Mouse (Mus musculus) megakaryocyte, adult 5-6 weeks (primary cell): Measurements from ENCODE around the gene Cd72. TPM values are rescaled to one million over a fixed set of nuclear protein-coding genes. Genes with fewer than 3 reads are reported as not detected.
A peak's percentile ranks its signal among the peaks of the same experiment; 100 is the strongest.

Experiments
- ATAC-seq: 2 replicates; pipeline ENCODE4 v1.8.0; 2016; ENCODE audit warnings: mild to moderate bottlenecking, inconsistent platforms; ENCODE audit not compliant: poor library complexity, severe bottlenecking
- total RNA-seq, 2 experiments: library from RNA; stranded (forward) in 1 of 2; stranded (reverse) in 1 of 2; fragments of 153-499, 151-499 nt in 1 of 2; fragments of 221-1000, 200-1000 nt in 1 of 2; gene quantifications; 2 replicates each; pipeline versions ENCODE4 v1.2.3 to v1.2.4; 2015 to 2017

Gene Cd72
- total RNA-seq, 2 experiments from 2014 or later: 2.5 to 3.0 TPM

GRCm38 (mm10) chr4:43428946-43429345 is 25.5 kb downstream of the Cd72 start, which contains the start of gene Fam166b:
Fam166b (minus strand) TSS chr4:43429134.
- ATAC-seq: no peak

- ATAC-seq: no peak
Measured at GRCm38 (mm10) chr4:43428180-43428861, 26.1 kb downstream of the Cd72 start.

DNA sequence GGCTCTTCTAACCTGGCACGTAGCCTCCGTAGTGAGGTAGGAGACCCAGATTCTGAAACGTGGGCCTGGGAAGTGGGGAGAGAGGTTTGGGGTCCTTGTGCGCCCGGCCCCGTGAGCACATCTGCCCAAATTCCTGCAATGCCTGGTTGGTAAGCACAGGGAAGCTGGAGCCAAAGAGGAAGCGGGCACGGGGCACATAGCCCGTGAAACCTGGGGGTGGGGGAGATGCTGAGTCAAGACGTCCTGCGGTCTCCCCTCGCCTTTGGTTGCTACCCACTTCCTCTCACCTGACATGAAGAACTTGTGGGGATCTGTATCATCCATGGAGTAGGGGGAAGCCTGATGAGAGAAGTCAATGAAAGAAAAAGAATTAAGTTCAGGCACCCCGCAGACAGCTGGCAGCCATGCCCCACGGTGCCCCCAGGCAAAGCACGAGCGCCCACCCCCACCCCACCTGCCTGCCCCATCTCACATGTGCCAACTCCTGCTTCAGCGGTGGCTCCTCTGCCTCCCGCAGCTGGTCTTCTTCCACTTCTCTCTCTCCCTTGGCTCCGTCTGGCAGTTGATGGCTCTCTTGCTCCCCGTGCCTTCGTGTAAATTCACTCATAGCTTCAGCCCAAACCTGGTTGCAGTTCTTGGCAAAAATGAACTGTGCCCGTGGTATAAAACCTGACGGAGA is 26.8 kb downstream of the Cd72 start:
- peak; percentile 67 for ATAC-seq

GRCm38 (mm10) chr4:43426487-43426886 is 27.9 kb downstream of the Cd72 start:
- no peak for ATAC-seq

GRCm38 (mm10) chr4:43425648-43426380 is 28.6 kb downstream of the Cd72 start:
- no peak for ATAC-seq

GRCm38 (mm10) chr4:43425197-43425596 is 29.2 kb downstream of the Cd72 start:
- ATAC-seq: no peak

DNA sequence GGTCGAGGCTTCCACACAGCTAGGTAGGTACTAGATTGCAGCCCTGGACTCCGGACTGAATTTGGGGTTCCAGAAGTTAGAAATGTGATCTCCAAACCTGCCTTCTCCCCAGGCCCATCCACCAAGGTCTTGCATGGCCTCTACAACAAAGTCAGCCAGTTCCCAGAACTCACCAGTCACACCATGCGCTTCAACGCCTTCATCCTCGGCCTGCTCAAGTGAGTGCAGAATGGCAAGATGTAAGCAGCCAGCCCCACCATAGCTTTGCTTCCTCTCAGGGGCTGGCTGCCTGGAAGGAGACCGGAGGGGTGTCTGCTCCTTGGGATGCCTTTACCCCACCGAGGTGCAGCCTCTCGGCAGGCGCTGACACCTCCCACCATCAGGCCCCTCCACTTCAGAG is 30.4 kb downstream of the Cd72 start:
- ATAC-seq: no peak

DNA sequence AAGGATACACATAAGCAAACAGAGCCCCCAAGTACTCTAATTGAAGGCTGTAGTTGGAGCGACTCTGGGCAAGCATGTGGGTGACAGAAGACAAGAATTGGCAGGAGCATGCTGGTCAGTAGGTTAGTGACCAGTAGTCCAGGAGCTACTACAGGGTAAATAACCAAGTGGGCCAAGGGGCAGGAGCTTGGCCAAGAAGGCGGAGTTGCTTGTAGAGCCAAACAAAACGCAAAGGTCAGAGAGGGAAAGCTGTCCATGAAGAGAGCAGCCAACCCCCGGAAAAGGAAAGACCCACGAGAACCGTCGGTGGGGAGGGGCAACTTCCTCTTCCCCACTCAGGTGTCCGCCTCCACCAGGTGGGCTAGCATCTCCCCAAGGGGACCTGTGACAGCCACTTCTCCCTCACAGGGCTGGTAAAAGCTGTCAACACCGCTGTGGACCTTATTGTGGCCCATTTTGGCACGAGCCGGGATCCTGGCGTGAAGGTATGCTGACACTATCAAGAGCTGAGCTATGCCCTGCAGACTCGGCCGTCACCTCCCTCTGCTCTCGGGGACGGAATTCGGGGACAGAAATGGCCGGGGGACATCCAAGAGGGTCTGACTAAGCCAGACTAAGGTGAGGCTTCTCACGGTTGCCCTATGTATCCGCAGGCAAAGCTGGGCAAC is 31.0 kb downstream of the Cd72 start:
- no peak for ATAC-seq

DNA sequence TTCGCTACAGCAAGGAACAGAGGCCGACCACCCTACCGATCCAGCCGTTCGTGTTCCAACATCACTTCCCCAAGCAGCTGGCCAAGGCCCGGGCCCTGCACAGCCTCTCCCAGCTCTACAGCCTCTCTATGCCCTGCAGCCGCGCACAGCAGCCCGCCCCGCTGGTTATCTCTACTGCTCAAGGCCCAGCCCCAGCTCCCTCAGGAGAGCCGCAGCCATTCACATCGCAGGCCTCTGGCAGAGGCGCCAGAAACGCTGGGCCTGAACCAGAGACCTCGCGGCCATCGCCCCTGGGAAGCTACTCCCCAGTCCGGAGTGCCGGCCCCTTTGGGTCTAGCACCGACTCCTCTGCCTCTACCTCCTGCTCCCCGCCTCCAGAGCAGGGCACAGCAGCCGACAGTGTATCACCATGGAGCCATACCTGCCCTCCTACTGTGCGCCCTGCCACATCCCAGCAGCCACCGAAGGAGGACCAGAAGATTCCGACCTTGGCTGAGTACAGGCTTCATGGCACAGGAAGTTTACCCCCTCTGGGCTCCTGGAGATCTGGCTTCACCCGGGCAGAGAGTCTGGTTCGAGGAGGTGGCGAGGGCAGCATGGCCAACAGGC is 32.7 kb downstream of the Cd72 start:
- no peak for ATAC-seq

DNA sequence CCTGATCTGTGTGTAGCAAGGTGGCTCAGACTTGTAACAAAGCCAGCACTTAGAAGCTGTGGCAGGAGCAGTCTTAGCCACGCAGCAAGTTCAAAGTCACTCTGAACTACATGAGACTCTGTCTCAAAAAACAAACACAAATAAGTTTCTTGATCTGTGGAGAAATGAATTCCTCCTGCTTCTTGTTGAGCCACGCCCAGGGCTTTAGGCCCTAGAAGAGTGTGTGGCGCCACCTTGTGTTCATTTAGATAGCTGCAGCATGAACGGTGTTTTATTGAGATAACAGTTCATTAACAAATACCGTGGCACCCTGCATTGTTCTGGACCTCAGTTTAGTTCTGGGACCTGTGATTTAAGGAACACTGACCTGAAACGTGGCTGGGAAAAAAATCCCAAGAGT is 34.1 kb downstream of the Cd72 start:
- peak; percentile 80 for ATAC-seq

DNA sequence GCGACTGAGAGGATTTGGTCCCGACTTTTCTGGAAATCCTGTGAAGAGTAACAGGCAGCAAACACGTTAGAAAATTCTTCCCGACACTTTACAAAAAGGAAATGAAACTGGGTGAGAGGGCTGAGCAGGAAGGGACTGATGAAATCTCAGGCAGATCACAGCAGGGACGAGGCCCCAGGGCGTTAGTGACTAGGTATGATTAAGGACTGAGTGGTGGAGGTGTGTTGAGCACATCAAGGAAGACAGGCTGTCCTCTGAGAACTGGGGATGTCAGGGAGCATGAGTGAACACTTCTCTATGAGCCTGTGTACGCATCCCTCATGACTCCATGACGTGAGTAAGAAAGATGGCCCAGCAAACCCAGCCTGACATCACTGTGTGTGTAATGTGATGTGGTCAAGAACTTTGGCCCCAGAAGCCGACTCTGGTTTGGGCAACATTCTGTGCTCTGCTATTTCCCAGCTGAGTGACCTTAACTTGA is 34.6 kb downstream of the Cd72 start:
- ATAC-seq: peak; percentile 66

DNA sequence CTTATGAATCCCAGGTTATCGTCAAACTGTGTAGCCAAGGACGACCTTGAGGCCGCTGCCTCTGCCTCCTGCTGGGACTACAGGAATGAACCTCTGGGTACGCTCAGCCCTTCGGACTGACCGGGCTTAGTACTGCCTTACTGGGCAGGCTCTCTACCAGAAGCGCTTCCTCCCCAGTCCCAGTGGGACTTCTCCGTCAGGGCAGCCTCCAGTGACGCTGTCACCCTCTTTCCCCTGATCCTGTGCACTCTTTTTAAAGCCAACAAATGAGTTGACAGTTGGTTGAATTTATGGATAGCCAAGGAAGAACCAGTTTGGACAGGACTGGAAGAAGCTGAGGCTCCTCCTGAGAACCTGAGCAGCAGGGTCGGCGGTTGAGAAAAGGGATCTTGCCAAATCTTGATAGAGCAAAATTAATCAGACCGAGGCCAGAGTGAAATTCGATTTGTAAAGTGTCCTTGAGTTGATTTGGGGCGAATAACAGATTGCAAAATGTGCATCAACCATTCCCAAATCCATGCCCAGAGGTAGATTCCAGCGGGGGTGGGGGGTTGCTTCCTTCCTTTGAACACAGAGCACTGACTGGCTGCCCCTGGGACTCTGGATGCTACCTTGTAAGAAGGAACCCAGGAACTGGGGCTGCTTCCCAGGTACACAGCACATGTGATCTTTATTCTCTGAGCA is 35.3 kb downstream of the Cd72 start:
- ATAC-seq: no peak

- no peak for ATAC-seq
Measured at GRCm38 (mm10) chr4:43418450-43418849, 36.0 kb downstream of the Cd72 start.

- no peak for ATAC-seq
Measured at GRCm38 (mm10) chr4:43417269-43418062, 37.0 kb downstream of the Cd72 start.

- ATAC-seq: no peak
Measured at GRCm38 (mm10) chr4:43416071-43416490, 38.3 kb downstream of the Cd72 start.

DNA sequence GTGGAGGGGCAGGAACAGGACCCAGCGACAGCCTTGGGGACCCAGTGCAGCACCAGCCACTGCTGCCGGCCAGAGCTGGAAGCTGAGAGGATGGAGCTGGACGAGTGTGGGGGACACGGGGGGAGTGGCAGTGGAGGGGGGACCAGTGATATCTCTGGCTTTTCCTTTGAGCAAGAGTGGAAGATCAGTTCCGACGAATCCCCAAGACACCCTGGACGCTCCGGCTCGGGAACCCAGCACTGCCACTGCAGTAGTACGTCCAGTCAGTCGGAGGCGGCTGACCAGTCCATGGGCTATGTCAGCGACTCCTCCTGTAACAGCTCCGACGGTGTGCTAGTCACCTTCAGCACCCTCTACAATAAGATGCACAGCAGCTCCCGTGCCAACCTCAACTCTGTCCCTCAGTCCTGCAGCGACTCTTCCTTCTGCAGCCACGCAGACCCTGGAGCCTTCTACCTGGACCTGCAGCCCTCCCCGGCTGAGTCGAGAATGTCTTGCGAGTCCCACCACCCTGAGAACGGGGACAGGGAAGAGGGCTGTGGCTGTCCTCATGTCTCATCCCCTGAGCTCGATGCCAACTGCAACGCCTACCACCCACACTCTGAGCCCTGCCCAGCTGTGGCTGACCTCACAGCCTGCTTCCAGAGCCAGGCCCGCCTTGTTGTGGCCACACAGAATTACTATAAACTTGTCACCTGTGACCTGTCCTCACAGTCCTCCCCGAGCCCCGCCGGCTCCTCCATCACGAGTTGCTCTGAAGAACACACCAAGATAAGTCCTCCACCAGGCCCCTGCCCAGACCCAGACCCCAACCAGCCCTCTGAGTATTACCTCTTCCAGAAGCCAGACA is 39.0 kb downstream of the Cd72 start:
- no peak for ATAC-seq

DNA sequence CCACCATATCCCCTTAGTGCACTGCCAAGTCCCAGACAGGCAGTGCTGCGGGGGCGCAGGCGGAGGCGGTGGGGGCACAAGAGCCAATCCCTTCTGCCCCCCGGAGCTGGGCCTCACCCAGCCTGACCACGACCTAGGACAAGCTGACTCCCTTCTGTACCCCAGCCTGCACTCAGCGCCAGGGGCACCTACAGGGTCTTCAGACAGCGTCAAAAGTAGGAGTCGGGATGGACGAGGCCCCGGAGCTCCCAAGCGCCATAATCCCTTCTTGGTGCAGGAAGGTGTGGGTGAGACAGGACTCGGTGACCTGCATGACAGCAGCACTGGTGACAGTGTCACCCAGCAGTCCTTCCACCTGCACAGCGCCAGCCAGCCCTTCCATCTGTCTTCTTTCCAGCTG is 39.7 kb downstream of the Cd72 start:
- no peak for ATAC-seq
